Mouse (Mus musculus) myocyte (in vitro differentiated cells): ENCODE data around the gene Keg1. TPM values are rescaled to one million over a fixed set of nuclear protein-coding genes. Genes with fewer than 3 reads are reported as not detected.

ENCODE experiments used
- H3K27me3 ChIP-seq: one replicate; pipeline ENCODE4 v1.6.1; 2011; ENCODE audit not compliant: control insufficient read depth, insufficient read depth, insufficient read length
- H3K36me3 ChIP-seq: one replicate; pipeline ENCODE4 v1.6.1; 2011; ENCODE audit not compliant: control insufficient read depth, insufficient read depth
- H3K4me2 ChIP-seq: one replicate; pipeline ENCODE4 v1.6.1; 2011; ENCODE audit warnings: low read depth, control low read depth
- H3K4me3 ChIP-seq: one replicate; pipeline ENCODE4 v1.5.1; 2011; ENCODE audit warnings: mild to moderate bottlenecking, control low read depth, moderate library complexity
- H3K79me2 ChIP-seq: one replicate; pipeline ENCODE4 v1.6.1; 2011; ENCODE audit not compliant: control insufficient read depth, insufficient read depth
- H3ac ChIP-seq: one replicate; pipeline ENCODE4 v1.6.1; 2011; ENCODE audit not compliant: control insufficient read depth, insufficient read length
- CEBPB ChIP-seq: IDR thresholded peaks from 2 replicates; pipeline ENCODE4 v1.6.1; 2011; ENCODE audit warnings: mild to moderate bottlenecking, moderate library complexity; ENCODE audit not compliant: poor library complexity, insufficient read depth, severe bottlenecking
- E2F4 ChIP-seq: IDR thresholded peaks from one replicate; pipeline ENCODE4 v1.6.1; 2011; ENCODE audit warnings: mild to moderate bottlenecking, control low read depth, moderate library complexity; ENCODE audit not compliant: insufficient read depth
- MAX ChIP-seq: IDR thresholded peaks from one replicate; pipeline ENCODE4 v1.6.1; 2011; ENCODE audit warnings: low read depth, mild to moderate bottlenecking, control low read depth
- MYOD1 ChIP-seq, 3 experiments: IDR thresholded peaks; one replicate each; pipeline ENCODE4 v1.6.1; 2011; ENCODE audit warnings: control low read depth in 2 of 3, low read depth in 2 of 3, mild to moderate bottlenecking in 2 of 3, moderate library complexity in 1 of 3; ENCODE audit not compliant: insufficient read length in 2 of 3, control insufficient read depth in 1 of 3
- MYOG ChIP-seq, 3 experiments: IDR thresholded peaks; one replicate each; pipeline ENCODE4 v1.6.1; 2011; ENCODE audit warnings: control low read depth in 2 of 3, low read depth in 2 of 3, mild to moderate bottlenecking in 2 of 3; ENCODE audit not compliant: insufficient read length in 2 of 3, control insufficient read depth in 1 of 3, insufficient read depth in 1 of 3
- POLR2A ChIP-seq: IDR thresholded peaks from one replicate; pipeline ENCODE4 v1.6.1; 2011; ENCODE audit warnings: low read depth, mild to moderate bottlenecking, control low read depth, moderate library complexity; ENCODE audit not compliant: insufficient read length
- POLR2AphosphoS2 ChIP-seq: IDR thresholded peaks from one replicate; pipeline ENCODE4 v1.6.1; 2011; ENCODE audit warnings: low read depth, control low read depth; ENCODE audit not compliant: insufficient read length
- REST ChIP-seq: IDR thresholded peaks from one replicate; pipeline ENCODE4 v1.6.1; 2011; ENCODE audit warnings: mild to moderate bottlenecking, control low read depth, moderate library complexity; ENCODE audit not compliant: insufficient read depth, insufficient read length
- SRF ChIP-seq: IDR thresholded peaks from one replicate; pipeline ENCODE4 v1.6.1; 2011; ENCODE audit warnings: low read depth; ENCODE audit not compliant: control insufficient read depth, insufficient read length
- TCF12 ChIP-seq: IDR thresholded peaks from one replicate; pipeline ENCODE4 v1.6.1; 2011; ENCODE audit warnings: mild to moderate bottlenecking, control low read depth; ENCODE audit not compliant: poor library complexity, insufficient read depth, severe bottlenecking
- TCF3 ChIP-seq: IDR thresholded peaks from one replicate; pipeline ENCODE4 v1.6.1; 2011; ENCODE audit warnings: low read depth, control low read depth; ENCODE audit not compliant: insufficient read length
- USF1 ChIP-seq: IDR thresholded peaks from one replicate; pipeline ENCODE4 v1.6.1; 2011; ENCODE audit warnings: low read depth, mild to moderate bottlenecking, control low read depth, moderate library complexity
- polyA plus RNA-seq: library from polyadenylated mRNA; unstranded; fragments of >200 nt; fragmentation: generic; extraction: Trizol; gene quantifications from one replicate; pipeline ENCODE4 v1.2.1, GENCODE M21; 2012; ENCODE audit warnings: missing spikeins

The Keg1 gene
- polyA plus RNA-seq, 1 experiment: not detected

GRCm38 (mm10) chr19:12762212-12763130 is 66.9 kb downstream of the Keg1 start:
- Histone ChIP-seq H3K4me2 (no peak overlapping the region), H3K4me3 (no peak overlapping the region), H3K36me3 (peaks cover 37% of the 10 kb centered on the region), H3K27me3 (no peaks in the 10 kb centered on the region), H3ac (no peak overlapping the region), H3K79me2 (no peaks in the 10 kb centered on the region)
- TF ChIP-seq SRF: no peak
- TF ChIP-seq E2F4: no peak
- TF ChIP-seq USF1: no peak
- no peak for TF ChIP-seq TCF12
- TF ChIP-seq MYOD1 (IDR thresholded peaks at IDR 0.05; ENCODE audit: control insufficient read depth in 1 of 3, insufficient read length in 2 of 3, low read depth in 2 of 3): no peak
- no peak for TF ChIP-seq POLR2AphosphoS2
- TF ChIP-seq MYOG (IDR thresholded peaks at IDR 0.05; ENCODE audit: control insufficient read depth in 1 of 3, insufficient read depth in 1 of 3, insufficient read length in 2 of 3, low read depth in 2 of 3): no peak
- TF ChIP-seq MAX: no peak
- no peak for TF ChIP-seq POLR2A
- TF ChIP-seq TCF3: no peak
- TF ChIP-seq CEBPB: no peak
- TF ChIP-seq REST: no peak

GRCm38 (mm10) chr19:12765308-12765707 is 69.7 kb downstream of the Keg1 start, which contains the start of gene Cntf:
Gene Cntf, minus strand, starts transcription at chr19:12765632.
- Histone ChIP-seq H3K27me3 (no peaks in the 10 kb centered on the region), H3ac (no peak within 1 kb of the TSS), H3K79me2 (no peaks in the 10 kb centered on the region), H3K4me2 (no peak within 1 kb of the TSS), H3K4me3 (no peak within 1 kb of the TSS), H3K36me3 (peaks cover 61% of the 10 kb centered on the region)
- TF ChIP-seq SRF: no peak

Other genes with a start within 250 kb of the Keg1 start
- 0.06 TPM for gene Mpeg1, start 235.0 kb upstream of the Keg1 start, polyA plus RNA-seq
- 21.2 TPM for gene Dtx4, start 194.3 kb upstream of the Keg1 start, polyA plus RNA-seq
- 5.4 TPM for gene Fam111a, start 150.0 kb upstream of the Keg1 start, polyA plus RNA-seq
- not detected for gene Gm4952, start 95.8 kb upstream of the Keg1 start, polyA plus RNA-seq
- gene Glyat, start 62.5 kb upstream of the Keg1 start, polyA plus RNA-seq: not detected
- not detected for gene Olfr1442, start 25.3 kb upstream of the Keg1 start, polyA plus RNA-seq
- not detected for gene Olfr1443, start 17.7 kb upstream of the Keg1 start, polyA plus RNA-seq
- 1.0 TPM for gene Cntf, start 69.8 kb downstream of the Keg1 start, polyA plus RNA-seq
- gene Zfp91, start 100.3 kb downstream of the Keg1 start, polyA plus RNA-seq: 28.9 TPM
- 0.18 TPM for gene Lpxn, start 100.4 kb downstream of the Keg1 start, polyA plus RNA-seq
- not detected for gene Gm5244, start 150.9 kb downstream of the Keg1 start, polyA plus RNA-seq
- not detected for gene Olfr1444, start 161.5 kb downstream of the Keg1 start, polyA plus RNA-seq
- gene Olfr1445, start 188.1 kb downstream of the Keg1 start, polyA plus RNA-seq: not detected
- gene Olfr1446, start 197.7 kb downstream of the Keg1 start, polyA plus RNA-seq: not detected
- not detected for gene Olfr1447, start 208.0 kb downstream of the Keg1 start, polyA plus RNA-seq
- gene Olfr1448, start 228.6 kb downstream of the Keg1 start, polyA plus RNA-seq: not detected
- not detected for gene Olfr1449, start 235.1 kb downstream of the Keg1 start, polyA plus RNA-seq